Mouse (Mus musculus) small intestine, adult 2 months (tissue): ENCODE measurements around the gene Lbx1.

Source experiments
- CTCF ChIP-seq: fragments of 200-500 bp; IDR thresholded peaks from 2 replicates; pipeline ENCODE4 v1.5.1; 2012; ENCODE audit warnings: low read depth, mild to moderate bottlenecking, control low read depth, inconsistent platforms, low read length, moderate library complexity, mixed read lengths; ENCODE audit not compliant: insufficient replicate concordance, insufficient read length; ENCODE audit errors: extremely low read depth
- POLR2A ChIP-seq: fragments of 200-500 bp; IDR thresholded peaks from 2 replicates; pipeline ENCODE4 v1.6.1; 2012; ENCODE audit warnings: low read depth, mild to moderate bottlenecking, control low read depth, inconsistent platforms, low read length, moderate library complexity

DNA sequence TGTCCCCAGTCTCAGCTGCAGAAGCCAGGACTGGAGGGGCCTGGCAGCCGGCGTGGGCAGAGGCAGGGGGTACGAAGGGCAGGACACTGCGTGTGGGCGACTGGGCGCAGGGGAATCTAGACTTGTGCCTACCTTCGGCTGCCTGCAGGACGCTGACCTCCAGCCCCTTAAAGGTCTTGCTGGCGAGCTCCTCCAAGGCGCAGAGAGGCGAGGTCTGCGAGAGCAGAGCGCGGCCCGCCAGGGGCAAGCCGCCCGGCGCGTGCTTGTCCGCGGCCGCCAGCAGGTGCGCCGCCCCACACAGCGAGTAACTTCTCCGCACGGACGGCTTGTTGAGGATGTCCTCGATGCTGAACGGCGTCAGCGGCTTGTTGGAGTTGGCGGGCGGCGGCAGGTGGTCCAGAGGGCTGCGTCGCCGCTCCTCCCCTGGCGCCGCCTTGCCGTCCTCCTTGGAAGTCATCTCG lies 811 bp downstream of the Lbx1 start:
- TF ChIP-seq CTCF (no peak), POLR2A (no peak)
